Mouse (Mus musculus) intestine, embryonic 15.5 days (tissue): ENCODE measurements around the gene Susd1. TPM values are rescaled to one million over a fixed set of nuclear protein-coding genes. Genes with fewer than 3 reads are reported as not detected.

Source experiments
- ATAC-seq: fragments of 200-750 bp; cut with Nextera tagmentation; 2 replicates; pipeline ENCODE4 v1.8.0; 2017; ENCODE audit warnings: moderate TSS enrichment, moderate library complexity
- H3K27ac ChIP-seq: fragments of 300-500 bp; sonication (generic); 2 replicates; pipeline ENCODE4 v1.5.1; 2015; ENCODE audit warnings: mild to moderate bottlenecking, inconsistent platforms
- H3K27me3 ChIP-seq: fragments of 300-500 bp; sonication (generic); replicated peaks from 2 replicates; pipeline ENCODE4 v1.6.1; 2015; ENCODE audit warnings: inconsistent platforms
- H3K36me3 ChIP-seq: fragments of 300-500 bp; sonication (generic); 2 replicates; pipeline ENCODE4 v1.6.1; 2015; ENCODE audit warnings: inconsistent platforms
- H3K4me1 ChIP-seq: fragments of 300-500 bp; sonication (generic); replicated peaks from 2 replicates; pipeline ENCODE4 v1.6.1; 2015; ENCODE audit warnings: inconsistent platforms
- H3K4me2 ChIP-seq: fragments of 300-500 bp; sonication (generic); replicated peaks from 2 replicates; pipeline ENCODE4 v1.6.1; 2015; ENCODE audit warnings: mild to moderate bottlenecking, inconsistent platforms
- H3K4me3 ChIP-seq: fragments of 300-500 bp; sonication (generic); replicated peaks from 2 replicates; pipeline ENCODE4 v1.5.1; 2015; ENCODE audit warnings: inconsistent platforms
- H3K9ac ChIP-seq: fragments of 300-500 bp; sonication (generic); 2 replicates; pipeline ENCODE4 v1.6.1; 2015; ENCODE audit warnings: inconsistent platforms
- H3K9me3 ChIP-seq: fragments of 300-500 bp; sonication (generic); 2 replicates; pipeline ENCODE4 v1.6.1; 2016; ENCODE audit warnings: inconsistent platforms
- WGBS: fragments of 180-500 bp; shearing (Covaris S2); methylation state at CpG from one replicate; pipeline ENCODE4 v1.1.7; 2015; 5-methylcytosine and 5-hydroxymethylcytosine counted together
- polyA plus RNA-seq: library from polyadenylated mRNA; unstranded; fragments of >200 nt; fragmentation: Nextera tagmentation; extraction: Ambion mirVana; gene quantifications from 2 replicates; pipeline ENCODE4 v1.2.1, GENCODE M21; 2015

The Susd1 gene
- polyA plus RNA-seq, 1 experiment from 2014 or later, result 10.8 TPM

DNA sequence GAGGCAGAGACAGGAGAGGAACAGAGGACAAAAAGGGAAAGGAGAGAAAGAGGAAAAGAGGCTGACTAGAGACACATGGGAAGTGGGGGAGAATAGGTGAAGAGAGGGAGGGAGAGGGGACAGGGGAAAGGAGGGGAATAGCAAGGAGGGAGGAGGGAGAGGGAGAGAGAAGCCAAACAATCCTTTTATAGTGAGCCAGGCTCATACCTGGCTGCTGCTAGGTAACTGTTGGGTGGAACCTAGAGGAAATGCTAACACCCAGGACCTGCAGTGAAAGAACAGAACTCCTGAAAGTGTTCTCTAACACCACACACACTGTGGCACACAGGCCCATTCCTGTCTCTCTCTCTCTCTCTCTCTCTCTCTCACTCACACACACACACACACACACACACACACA lies 15.6 kb downstream of the Susd1 start:
- Histone ChIP-seq H3K36me3 (no peaks in the 10 kb centered on the region), H3K4me2 (no peak overlapping the region), H3K27ac (no peak overlapping the region), H3K9ac (no peak overlapping the region), H3K9me3 (no peaks in the 10 kb centered on the region), H3K27me3 (no peaks in the 10 kb centered on the region), H3K4me3 (no peak overlapping the region), H3K4me1 (no peaks in the 10 kb centered on the region)
- ATAC-seq, result no peak

DNA sequence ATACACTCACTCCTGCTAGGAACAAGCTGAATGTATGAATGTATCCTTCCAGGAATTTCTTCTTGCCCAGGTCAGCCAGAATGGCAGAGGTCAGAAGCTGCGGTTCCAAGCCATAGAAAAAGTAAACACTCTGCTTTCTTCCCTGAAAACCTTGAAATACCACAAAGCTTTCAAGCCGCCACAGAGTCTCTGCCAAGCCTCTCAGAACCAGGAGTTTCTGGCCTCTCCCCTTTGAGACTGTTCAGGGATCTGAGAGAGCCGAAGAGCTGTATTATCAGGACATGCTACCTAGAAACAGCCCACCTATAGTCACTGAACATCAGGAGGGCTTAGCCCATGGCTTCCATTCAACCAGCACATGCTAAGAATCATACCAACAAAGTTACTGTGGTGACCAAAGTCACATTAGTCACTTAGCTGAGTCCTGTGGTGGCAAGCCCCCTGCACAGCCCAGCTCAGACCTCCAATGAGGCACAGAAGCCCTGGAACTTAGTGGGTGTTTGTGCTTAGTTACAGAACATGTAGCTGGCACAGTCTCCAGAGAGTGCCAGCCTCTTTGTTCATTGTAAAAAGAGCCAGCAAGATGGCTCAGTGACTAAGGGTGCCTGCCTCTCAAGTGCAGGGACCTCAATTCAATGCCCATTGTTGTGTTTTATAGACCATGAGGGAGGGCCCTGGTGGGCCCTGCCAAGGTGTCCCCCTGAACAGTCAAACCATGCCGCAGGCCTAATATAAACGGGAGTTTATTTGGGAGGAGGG lies 16.2 kb downstream of the Susd1 start:
- no peaks in the 10 kb centered on the region for H3K4me1 ChIP-seq
- H3K9ac ChIP-seq, result no peak overlapping the region
- no peaks in the 10 kb centered on the region for H3K36me3 ChIP-seq
- 33% methylated on average over 5 of the region's 5 CpGs for WGBS
- H3K9me3 ChIP-seq, result no peaks in the 10 kb centered on the region
- ATAC-seq, result no peak
- H3K27me3 ChIP-seq, result no peaks in the 10 kb centered on the region
- H3K27ac ChIP-seq, result no peak overlapping the region
- no peak overlapping the region for H3K4me3 ChIP-seq
- no peak overlapping the region for H3K4me2 ChIP-seq

- H3K4me2 ChIP-seq, result no peak overlapping the region
- H3K27ac ChIP-seq, result no peak overlapping the region
- no peak overlapping the region for H3K4me3 ChIP-seq
- H3K9me3 ChIP-seq, result no peaks in the 10 kb centered on the region
- 0 out of 2 replicates have a peak, but pooled peaks have one; percentile 41 for ATAC-seq
- WGBS, result 73% methylated on average over 5 of the region's 5 CpGs
- H3K36me3 ChIP-seq, result no peaks in the 10 kb centered on the region
- no peaks in the 10 kb centered on the region for H3K4me1 ChIP-seq
- H3K9ac ChIP-seq, result no peak overlapping the region
- no peaks in the 10 kb centered on the region for H3K27me3 ChIP-seq
Measured at GRCm38 (mm10) chr4:59421369-59421746, 17.1 kb downstream of the Susd1 start.

DNA sequence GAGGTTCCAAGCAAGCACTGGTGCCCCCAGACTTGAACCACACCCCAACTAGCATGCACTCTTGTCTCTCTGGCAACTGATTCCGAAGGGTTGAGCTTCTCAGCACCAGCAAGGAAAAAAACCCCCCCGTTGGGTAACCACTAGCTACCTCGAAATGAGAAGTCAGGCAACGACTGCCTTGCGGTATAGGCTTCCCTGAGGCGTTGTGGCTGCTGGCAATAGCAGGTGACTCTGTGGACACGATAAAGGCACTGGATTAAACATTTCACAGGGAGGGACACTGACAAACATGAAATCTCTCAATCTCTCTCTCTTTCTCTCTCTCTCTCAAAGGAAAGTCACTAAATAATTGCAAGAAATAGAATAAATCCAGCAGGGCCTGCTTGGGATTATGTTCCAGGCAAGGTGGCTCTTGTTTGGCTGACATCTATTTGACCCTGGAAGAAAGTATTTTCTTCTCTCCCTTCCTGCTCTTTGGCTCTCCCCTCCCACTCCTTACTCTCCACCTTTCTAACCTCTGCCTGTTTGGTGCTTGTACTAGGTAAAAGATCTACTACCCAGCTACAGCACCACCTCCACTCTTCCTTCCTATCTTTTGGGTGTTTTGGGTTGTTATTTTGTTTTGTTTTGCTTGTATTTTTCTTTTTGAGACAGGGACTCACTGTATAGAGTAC lies 17.6 kb downstream of the Susd1 start:
- Histone ChIP-seq H3K36me3 (no peaks in the 10 kb centered on the region), H3K27me3 (no peaks in the 10 kb centered on the region), H3K4me3 (no peak overlapping the region), H3K9me3 (no peaks in the 10 kb centered on the region), H3K4me1 (no peaks in the 10 kb centered on the region), H3K4me2 (no peak overlapping the region), H3K9ac (no peak overlapping the region), H3K27ac (no peak overlapping the region)
- WGBS, result 79% methylated on average over 7 of the region's 7 CpGs
- ATAC-seq, result no peak

GRCm38 (mm10) chr4:59419211-59419610 lies 19.2 kb downstream of the Susd1 start:
- Histone ChIP-seq H3K9me3 (no peaks in the 10 kb centered on the region), H3K4me2 (no peak overlapping the region), H3K36me3 (no peaks in the 10 kb centered on the region), H3K9ac (no peak overlapping the region), H3K4me1 (no peaks in the 10 kb centered on the region), H3K27ac (no peak overlapping the region), H3K27me3 (no peaks in the 10 kb centered on the region), H3K4me3 (no peak overlapping the region)
- whole genome bisulfite sequencing, result 82% methylated on average over 4 of the region's 4 CpGs
- no peak for ATAC-seq

- ATAC-seq, result no peak
- no peak overlapping the region for H3K27ac ChIP-seq
- no peaks in the 10 kb centered on the region for H3K4me1 ChIP-seq
- H3K9ac ChIP-seq, result no peak overlapping the region
- WGBS, result 93% methylated on average over 5 of the region's 5 CpGs
- H3K4me2 ChIP-seq, result no peak overlapping the region
- H3K36me3 ChIP-seq, result no peaks in the 10 kb centered on the region
- H3K4me3 ChIP-seq, result no peak overlapping the region
- no peaks in the 10 kb centered on the region for H3K27me3 ChIP-seq
- H3K9me3 ChIP-seq, result no peaks in the 10 kb centered on the region
Measured at GRCm38 (mm10) chr4:59413428-59413827, 25.0 kb downstream of the Susd1 start.

DNA sequence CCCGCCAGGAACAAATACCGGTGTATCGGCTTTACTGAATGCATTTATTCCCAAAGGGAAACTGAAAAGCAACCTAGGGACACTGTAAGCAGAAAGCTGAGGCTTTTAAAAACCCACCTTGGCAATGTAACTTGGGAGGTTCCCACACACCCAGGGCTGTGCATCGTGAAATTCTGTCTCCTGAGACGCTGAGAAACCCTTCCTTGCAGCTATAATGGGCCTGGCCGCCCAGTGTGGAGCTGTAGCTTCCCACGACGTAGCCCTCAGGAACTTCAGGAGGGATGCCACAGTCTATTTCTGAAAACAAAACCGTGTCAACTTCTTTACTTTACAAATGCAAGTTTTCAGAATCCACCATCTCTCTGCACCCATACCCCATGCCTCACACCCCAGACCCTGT lies 27.3 kb downstream of the Susd1 start:
- no peak overlapping the region for H3K4me2 ChIP-seq
- 84% methylated on average over 9 of the region's 9 CpGs for WGBS
- no peaks in the 10 kb centered on the region for H3K27me3 ChIP-seq
- H3K4me1 ChIP-seq, result no peaks in the 10 kb centered on the region
- no peaks in the 10 kb centered on the region for H3K36me3 ChIP-seq
- no peak for ATAC-seq
- H3K9me3 ChIP-seq, result no peaks in the 10 kb centered on the region
- H3K4me3 ChIP-seq, result no peak overlapping the region
- H3K27ac ChIP-seq, result no peak overlapping the region
- no peak overlapping the region for H3K9ac ChIP-seq

- Histone ChIP-seq H3K9ac (no peak overlapping the region), H3K36me3 (no peaks in the 10 kb centered on the region), H3K4me2 (no peak overlapping the region), H3K4me1 (0 out of 2 replicates have a peak, but pooled peaks cover 4% of the 10 kb centered on the region), H3K9me3 (no peaks in the 10 kb centered on the region), H3K27me3 (no peaks in the 10 kb centered on the region), H3K4me3 (no peak overlapping the region), H3K27ac (no peak overlapping the region)
- 77% methylated on average over 4 of the region's 4 CpGs for WGBS
- ATAC-seq, result no peak
Measured at GRCm38 (mm10) chr4:59407766-59408165, 30.7 kb downstream of the Susd1 start.

- Histone ChIP-seq H3K27me3 (no peaks in the 10 kb centered on the region), H3K4me1 (0 out of 2 replicates have a peak, but pooled peaks cover 4% of the 10 kb centered on the region), H3K4me3 (no peak overlapping the region), H3K27ac (no peak overlapping the region), H3K4me2 (peak overlapping the region; percentile 28; the same call in 1 of the 2 replicates), H3K9ac (no peak overlapping the region), H3K36me3 (no peaks in the 10 kb centered on the region), H3K9me3 (no peaks in the 10 kb centered on the region)
- WGBS, result 53% methylated on average over 6 of the region's 6 CpGs
- no peak for ATAC-seq
Measured at GRCm38 (mm10) chr4:59404375-59404774, 34.1 kb downstream of the Susd1 start.

DNA sequence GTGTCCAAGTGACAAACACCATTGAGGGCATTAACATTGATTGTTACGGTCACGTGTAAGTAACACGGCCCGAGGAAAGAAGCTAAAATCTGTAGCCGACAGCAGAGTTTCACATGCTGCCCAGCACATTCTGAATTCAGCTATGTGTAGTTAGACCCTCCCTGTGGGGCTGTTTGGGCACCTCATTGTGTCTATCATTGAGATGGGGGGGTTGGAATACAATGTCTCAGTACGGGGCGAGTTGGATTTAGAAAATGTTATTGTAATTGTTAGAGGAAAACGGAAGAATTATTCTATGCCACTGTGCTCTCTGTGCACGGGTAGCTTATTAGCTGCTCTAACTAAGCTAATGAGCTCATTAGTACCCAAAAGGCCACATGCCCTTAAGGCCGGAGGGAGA lies 37.5 kb downstream of the Susd1 start:
- H3K36me3 ChIP-seq, result no peaks in the 10 kb centered on the region
- H3K27me3 ChIP-seq, result no peaks in the 10 kb centered on the region
- H3K27ac ChIP-seq, result no peak overlapping the region
- H3K4me3 ChIP-seq, result no peak overlapping the region
- no peak overlapping the region for H3K9ac ChIP-seq
- ATAC-seq, result no peak
- H3K4me1 ChIP-seq, result 0 out of 2 replicates have a peak, but pooled peaks cover 4% of the 10 kb centered on the region
- H3K9me3 ChIP-seq, result no peaks in the 10 kb centered on the region
- 92% methylated on average over 10 of the region's 10 CpGs for WGBS
- no peak overlapping the region for H3K4me2 ChIP-seq

- Histone ChIP-seq H3K27me3 (no peaks in the 10 kb centered on the region), H3K27ac (no peak overlapping the region), H3K9me3 (no peaks in the 10 kb centered on the region), H3K4me3 (no peak overlapping the region), H3K36me3 (no peaks in the 10 kb centered on the region), H3K9ac (no peak overlapping the region), H3K4me2 (no peak overlapping the region), H3K4me1 (0 out of 2 replicates have a peak, but pooled peaks cover 2% of the 10 kb centered on the region)
- WGBS, result 62% methylated on average over 4 of the region's 4 CpGs
- ATAC-seq, result no peak
Measured at GRCm38 (mm10) chr4:59399343-59399742, 39.1 kb downstream of the Susd1 start.

DNA sequence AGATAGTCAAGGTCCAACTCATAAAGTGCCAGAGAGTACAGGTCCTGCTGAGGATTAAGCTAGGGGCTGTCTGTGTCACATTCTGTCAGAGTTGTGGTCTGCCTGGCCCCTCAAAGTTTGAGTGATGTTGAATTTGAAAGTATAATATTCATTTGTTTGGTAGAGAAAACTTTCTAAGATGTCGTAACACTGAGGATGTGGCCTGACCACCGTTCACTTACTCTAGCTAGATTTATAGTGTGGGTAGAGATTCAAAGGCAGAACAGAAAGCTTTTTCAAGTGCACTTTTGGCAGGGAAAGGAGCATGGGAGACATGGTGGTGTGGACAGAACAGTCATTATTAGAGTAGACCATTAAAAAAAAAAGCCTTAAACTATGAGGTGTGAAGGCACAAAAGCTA lies 42.9 kb downstream of the Susd1 start:
- Histone ChIP-seq H3K27ac (no peak overlapping the region), H3K36me3 (no peaks in the 10 kb centered on the region), H3K9me3 (no peaks in the 10 kb centered on the region)

DNA sequence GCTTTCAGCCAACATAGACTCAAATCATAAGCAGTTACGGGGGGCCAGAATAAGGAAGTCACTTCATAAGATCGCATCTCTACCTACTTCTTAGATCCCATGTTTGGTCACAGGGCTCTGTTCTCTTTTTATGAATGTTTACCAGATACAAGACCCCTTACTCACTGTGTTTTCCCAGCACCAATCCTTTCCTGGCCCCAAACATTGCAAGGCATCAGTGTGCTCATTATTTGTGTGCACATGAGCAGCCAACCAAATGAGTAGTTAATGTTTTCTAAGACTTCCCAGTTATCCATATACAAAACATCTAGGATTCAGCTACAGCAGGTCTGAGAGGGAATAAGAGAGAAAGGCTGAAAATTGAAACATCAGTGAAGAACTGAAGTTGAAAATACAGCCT lies 44.3 kb downstream of the Susd1 start:
- no peak overlapping the region for H3K4me3 ChIP-seq
- no peaks in the 10 kb centered on the region for H3K36me3 ChIP-seq
- H3K27me3 ChIP-seq, result no peaks in the 10 kb centered on the region
- H3K4me2 ChIP-seq, result no peak overlapping the region
- no peak overlapping the region for H3K9ac ChIP-seq
- no peaks in the 10 kb centered on the region for H3K4me1 ChIP-seq
- no peak overlapping the region for H3K27ac ChIP-seq
- H3K9me3 ChIP-seq, result no peaks in the 10 kb centered on the region
- WGBS, result 98% methylated on average over 2 of the region's 2 CpGs
- ATAC-seq, result no peak

More for the DNA sequence above, 42.9 kb downstream of the Susd1 start:
- Histone ChIP-seq H3K27me3 (no peaks in the 10 kb centered on the region), H3K4me1 (no peaks in the 10 kb centered on the region), H3K4me2 (no peak overlapping the region), H3K9ac (no peak overlapping the region), H3K4me3 (no peak overlapping the region)
- 87% methylated on average over 2 of the region's 2 CpGs for WGBS
- no peak for ATAC-seq
